Mouse (Mus musculus): ENCODE data around the gene Thap3.

DNA sequence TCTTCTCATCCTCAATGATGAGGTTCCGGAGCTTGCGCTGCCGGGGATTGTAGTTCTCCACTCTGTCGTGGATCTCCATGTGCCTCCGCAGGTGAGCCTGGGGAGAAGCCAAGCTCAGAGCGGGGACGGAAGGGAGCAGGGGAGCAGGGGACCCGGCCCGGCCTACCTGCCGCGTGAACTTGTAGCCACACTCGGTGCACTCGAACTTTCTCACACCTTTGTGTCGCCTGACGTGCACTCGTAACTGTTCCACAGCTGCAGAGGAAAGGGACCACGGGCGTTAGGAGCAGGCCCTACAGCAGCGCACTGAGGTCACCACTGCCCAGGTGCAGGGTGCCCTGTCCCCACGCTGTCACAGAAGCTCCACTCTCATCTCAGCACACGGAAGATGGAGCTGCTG is 31.2 kb upstream of the Thap3 start:
- TF ChIP-seq POLR2A (IDR thresholded peaks at IDR 0.05; ENCODE audit: insufficient read length, low read depth) = no peak
- TF ChIP-seq CEBPB (IDR thresholded peaks at IDR 0.05; ENCODE audit: insufficient read depth, poor library complexity, severe bottlenecking) = no peak
- no peak for TF ChIP-seq E2F4 (IDR thresholded peaks at IDR 0.05; ENCODE audit: insufficient read depth)
- TF ChIP-seq USF1 (IDR thresholded peaks at IDR 0.05; ENCODE audit: low read depth) = no peak
- peak; percentile 58 for TF ChIP-seq POLR2AphosphoS2 (IDR thresholded peaks at IDR 0.05; ENCODE audit: insufficient read length, low read depth)
- no peak for TF ChIP-seq TCF3 (IDR thresholded peaks at IDR 0.05; ENCODE audit: insufficient read length, low read depth)
- no peak for TF ChIP-seq MYOG (IDR thresholded peaks at IDR 0.05; ENCODE audit: control insufficient read depth in 1 of 3, insufficient read depth in 1 of 3, insufficient read length in 2 of 3, low read depth in 2 of 3)
- TF ChIP-seq MAX (IDR thresholded peaks at IDR 0.05; ENCODE audit: low read depth) = no peak
- TF ChIP-seq REST (IDR thresholded peaks at IDR 0.05; ENCODE audit: insufficient read depth, insufficient read length) = no peak
- TF ChIP-seq TCF12 (IDR thresholded peaks at IDR 0.05; ENCODE audit: insufficient read depth, poor library complexity, severe bottlenecking) = no peak
- TF ChIP-seq SRF (IDR thresholded peaks at IDR 0.05; ENCODE audit: control insufficient read depth, insufficient read length, low read depth) = no peak

All from myocyte (in vitro differentiated cells).